Mouse (Mus musculus) stomach, embryonic 16.5 days (tissue): ENCODE data around the gene Dnajc12. TPM values are rescaled to one million over a fixed set of nuclear protein-coding genes. Genes with fewer than 3 reads are reported as not detected.

ENCODE experiments used
- ATAC-seq: fragments of 200-750 bp; cut with Nextera tagmentation; 2 replicates; pipeline ENCODE4 v1.8.0; 2017; ENCODE audit warnings: moderate number of reproducible peaks, moderate TSS enrichment; ENCODE audit not compliant: insufficient read depth, low FRiP score
- H3K27ac ChIP-seq: fragments of 300-500 bp; sonication (generic); 2 replicates; pipeline ENCODE4 v1.5.1; 2014; ENCODE audit warnings: low read length
- H3K27me3 ChIP-seq: fragments of 300-500 bp; sonication (generic); 2 replicates; pipeline ENCODE4 v1.6.1; 2014; ENCODE audit warnings: low read length, control low read depth, mixed read lengths; ENCODE audit not compliant: control insufficient read depth, insufficient read depth
- H3K36me3 ChIP-seq: fragments of 300-500 bp; sonication (generic); 2 replicates; pipeline ENCODE4 v1.6.1; 2014; ENCODE audit warnings: low read length; ENCODE audit not compliant: control insufficient read depth, insufficient read depth
- H3K4me1 ChIP-seq: fragments of 300-500 bp; sonication (generic); 2 replicates; pipeline ENCODE4 v1.6.1; 2014; ENCODE audit warnings: low read length, control low read depth, mixed read lengths; ENCODE audit not compliant: control insufficient read depth, insufficient read depth
- H3K4me2 ChIP-seq: fragments of 300-500 bp; sonication (generic); 2 replicates; pipeline ENCODE4 v1.6.1; 2014; ENCODE audit warnings: low read depth, low read length, mixed read lengths
- H3K4me3 ChIP-seq: fragments of 300-500 bp; sonication (generic); replicated peaks from 2 replicates; pipeline ENCODE4 v1.5.1; 2014; ENCODE audit warnings: mild to moderate bottlenecking, low read length
- H3K9ac ChIP-seq: fragments of 300-500 bp; sonication (generic); 2 replicates; pipeline ENCODE4 v1.6.1; 2014; ENCODE audit warnings: low read length
- H3K9me3 ChIP-seq: fragments of 300-500 bp; sonication (generic); replicated peaks from 2 replicates; pipeline ENCODE4 v1.6.1; 2016; ENCODE audit warnings: low read length, control low read depth; ENCODE audit not compliant: control insufficient read depth
- WGBS: fragments of 180-500 bp; shearing (Covaris S2); extraction: QIAGEN DNeasy Blood & Tissue Kit; methylation state at CpG from one replicate; pipeline ENCODE4 v1.1.7; 2014; 5-methylcytosine and 5-hydroxymethylcytosine counted together
- polyA plus RNA-seq: library from polyadenylated mRNA; unstranded; fragments of >200 nt; fragmentation: Nextera tagmentation; extraction: Ambion mirVana; gene quantifications from 2 replicates; pipeline ENCODE4 v1.2.1, GENCODE M21; 2015

The Dnajc12 gene
- 9.4 and 9.7 TPM in 2 replicates for polyA plus RNA-seq

GRCm38 (mm10) chr10:63382372-63383279 is at the start of gene Dnajc12:
Gene Dnajc12 (plus strand): TSS chr10:63382443.
- Histone ChIP-seq H3K27me3 (no peaks in the 10 kb centered on the region), H3K9ac (peak within 1 kb of the TSS; percentile 82), H3K4me3 (peak within 1 kb of the TSS; percentile 66), H3K27ac (peak within 1 kb of the TSS; percentile 51), H3K36me3 (no peaks in the 10 kb centered on the region), H3K9me3 (no peaks in the 10 kb centered on the region), H3K4me2 (peak within 1 kb of the TSS; percentile 93), H3K4me1 (0 out of 2 replicates have a peak, but pooled peaks cover 5% of the 10 kb centered on the region)
- ATAC-seq = peak; percentile 92
- under 1% methylated on average over 28 of the region's 28 CpGs for WGBS

GRCm38 (mm10) chr10:63336901-63337300 is 45.3 kb upstream of the Dnajc12 start:
- Histone ChIP-seq H3K9ac (peak overlapping the region; percentile 54; the same call in 1 of the 2 replicates), H3K36me3 (0 out of 2 replicates have a peak, but pooled peaks cover 5% of the 10 kb centered on the region), H3K4me3 (peak overlapping the region; percentile 82), H3K4me2 (peak overlapping the region; percentile 75), H3K27me3 (no peaks in the 10 kb centered on the region), H3K4me1 (peaks cover 10% of the 10 kb centered on the region), H3K27ac (no peak overlapping the region), H3K9me3 (no peaks in the 10 kb centered on the region)
- no peak for ATAC-seq
- WGBS = 62% methylated on average over 13 of the region's 13 CpGs

GRCm38 (mm10) chr10:63337326-63337725 is 44.9 kb upstream of the Dnajc12 start:
- 26% methylated on average over 5 of the region's 5 CpGs for WGBS
- H3K27me3 ChIP-seq = no peaks in the 10 kb centered on the region
- no peak for ATAC-seq
- H3K4me3 ChIP-seq = peak overlapping the region; percentile 82
- H3K4me1 ChIP-seq = peaks cover 10% of the 10 kb centered on the region
- H3K36me3 ChIP-seq = 0 out of 2 replicates have a peak, but pooled peaks cover 5% of the 10 kb centered on the region
- H3K9ac ChIP-seq = peak overlapping the region; percentile 54; the same call in 1 of the 2 replicates
- no peak overlapping the region for H3K27ac ChIP-seq
- H3K4me2 ChIP-seq = peak overlapping the region; percentile 75
- H3K9me3 ChIP-seq = no peaks in the 10 kb centered on the region

- peak; percentile 81 for ATAC-seq
- under 1% methylated on average over 85 of the region's 113 CpGs for WGBS
- H3K27ac ChIP-seq = peak overlapping the region; percentile 93
- no peaks in the 10 kb centered on the region for H3K9me3 ChIP-seq
- H3K4me2 ChIP-seq = peak overlapping the region; percentile 75
- H3K27me3 ChIP-seq = no peaks in the 10 kb centered on the region
- peaks cover 10% of the 10 kb centered on the region for H3K4me1 ChIP-seq
- 0 out of 2 replicates have a peak, but pooled peaks cover 5% of the 10 kb centered on the region for H3K36me3 ChIP-seq
- peak overlapping the region; percentile 97 for H3K9ac ChIP-seq
- peak overlapping the region; percentile 82 for H3K4me3 ChIP-seq
Measured at GRCm38 (mm10) chr10:63337951-63338836, 44.0 kb upstream of the Dnajc12 start.

GRCm38 (mm10) chr10:63338914-63339643 is 43.2 kb upstream of the Dnajc12 start:
- H3K27me3 ChIP-seq = no peaks in the 10 kb centered on the region
- H3K4me3 ChIP-seq = peak overlapping the region; percentile 82
- ATAC-seq = peak; percentile 98
- peak overlapping the region; percentile 75 for H3K4me2 ChIP-seq
- H3K9ac ChIP-seq = peak overlapping the region; percentile 97
- H3K9me3 ChIP-seq = no peaks in the 10 kb centered on the region
- H3K4me1 ChIP-seq = peaks cover 10% of the 10 kb centered on the region
- WGBS = 2% methylated on average over 48 of the region's 74 CpGs
- H3K36me3 ChIP-seq = 0 out of 2 replicates have a peak, but pooled peaks cover 5% of the 10 kb centered on the region
- peak overlapping the region; percentile 93 for H3K27ac ChIP-seq

- H3K9ac ChIP-seq = no peak overlapping the region
- no peak overlapping the region for H3K4me3 ChIP-seq
- no peak for ATAC-seq
- 81% methylated on average over 2 of the region's 2 CpGs for WGBS
- no peaks in the 10 kb centered on the region for H3K9me3 ChIP-seq
- H3K4me1 ChIP-seq = peaks cover 10% of the 10 kb centered on the region
- H3K27me3 ChIP-seq = no peaks in the 10 kb centered on the region
- H3K4me2 ChIP-seq = no peak overlapping the region
- no peak overlapping the region for H3K27ac ChIP-seq
- no peaks in the 10 kb centered on the region for H3K36me3 ChIP-seq
Measured at GRCm38 (mm10) chr10:63341351-63341750, 40.9 kb upstream of the Dnajc12 start.

- Histone ChIP-seq H3K36me3 (no peaks in the 10 kb centered on the region), H3K27me3 (no peaks in the 10 kb centered on the region), H3K9me3 (no peaks in the 10 kb centered on the region), H3K4me3 (no peak overlapping the region), H3K4me1 (no peaks in the 10 kb centered on the region), H3K4me2 (no peak overlapping the region), H3K27ac (no peak overlapping the region), H3K9ac (no peak overlapping the region)
- 96% methylated on average over 3 of the region's 3 CpGs for WGBS
- no peak for ATAC-seq
Measured at GRCm38 (mm10) chr10:63344751-63345150, 37.5 kb upstream of the Dnajc12 start.

- H3K27ac ChIP-seq = no peak overlapping the region
- H3K9ac ChIP-seq = no peak overlapping the region
- H3K4me1 ChIP-seq = no peaks in the 10 kb centered on the region
- H3K9me3 ChIP-seq = no peaks in the 10 kb centered on the region
- no peaks in the 10 kb centered on the region for H3K27me3 ChIP-seq
- no peak overlapping the region for H3K4me3 ChIP-seq
- WGBS = 61% methylated on average over 3 of the region's 3 CpGs
- H3K36me3 ChIP-seq = no peaks in the 10 kb centered on the region
- H3K4me2 ChIP-seq = no peak overlapping the region
- no peak for ATAC-seq
Measured at GRCm38 (mm10) chr10:63348291-63348690, 34.0 kb upstream of the Dnajc12 start.
